Mouse (Mus musculus) embryonic fibroblast, embryonic 13.5 days (primary cell): ENCODE measurements around the gene Kirrel2.

Source experiments
- CTCF ChIP-seq: IDR thresholded peaks from 2 replicates; pipeline ENCODE4 v1.5.1; 2011; ENCODE audit warnings: mild to moderate bottlenecking, control low read depth, low read length, moderate library complexity, borderline replicate concordance; ENCODE audit not compliant: insufficient read depth
- POLR2A ChIP-seq: IDR thresholded peaks from 2 replicates; pipeline ENCODE4 v1.6.1; 2011; ENCODE audit warnings: low read depth, mild to moderate bottlenecking, control low read depth, low read length, moderate library complexity

DNA sequence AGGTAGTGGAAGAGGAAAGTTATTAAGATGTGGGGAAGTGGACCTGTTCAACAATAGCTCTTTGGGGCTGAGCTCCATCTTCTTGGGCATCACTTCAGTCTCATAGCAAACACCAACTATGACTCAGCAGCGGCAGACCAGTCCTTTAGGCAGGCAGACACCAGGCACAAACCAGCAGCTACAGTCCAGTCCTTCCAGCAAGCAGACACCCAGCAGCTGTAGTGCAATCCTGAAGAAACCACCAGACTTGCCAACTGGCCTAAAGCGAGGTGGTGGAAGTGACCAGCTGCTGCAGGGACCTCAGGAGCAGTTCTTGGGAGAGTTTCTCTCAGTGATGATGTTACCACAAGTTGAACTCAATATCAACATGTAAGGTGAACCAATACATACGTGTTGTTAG is 48.9 kb downstream of the Kirrel2 start:
- TF ChIP-seq POLR2A (no peak), CTCF (no peak)
